Mouse (Mus musculus) urinary bladder, adult 18-20 months (tissue): ENCODE data around the gene Shld1.
A peak's percentile ranks its signal among the peaks of the same experiment; 100 is the strongest.

Source experiments
- DNase-seq, 2 experiments: peaks; one replicate each; pipeline ENCODE4 v3.0.0; 2022; ENCODE audit warnings: low spot score in 2 of 2, mixed read lengths in 2 of 2

The Shld1 gene

GRCm38 (mm10) chr2:132691731-132692130 lies 5.0 kb downstream of the Shld1 start:
- no peak for DNase-seq

GRCm38 (mm10) chr2:132692320-132692719 lies 5.6 kb downstream of the Shld1 start:
- no peak for DNase-seq

GRCm38 (mm10) chr2:132693980-132694379 lies 7.2 kb downstream of the Shld1 start:
- no peak for DNase-seq

DNA sequence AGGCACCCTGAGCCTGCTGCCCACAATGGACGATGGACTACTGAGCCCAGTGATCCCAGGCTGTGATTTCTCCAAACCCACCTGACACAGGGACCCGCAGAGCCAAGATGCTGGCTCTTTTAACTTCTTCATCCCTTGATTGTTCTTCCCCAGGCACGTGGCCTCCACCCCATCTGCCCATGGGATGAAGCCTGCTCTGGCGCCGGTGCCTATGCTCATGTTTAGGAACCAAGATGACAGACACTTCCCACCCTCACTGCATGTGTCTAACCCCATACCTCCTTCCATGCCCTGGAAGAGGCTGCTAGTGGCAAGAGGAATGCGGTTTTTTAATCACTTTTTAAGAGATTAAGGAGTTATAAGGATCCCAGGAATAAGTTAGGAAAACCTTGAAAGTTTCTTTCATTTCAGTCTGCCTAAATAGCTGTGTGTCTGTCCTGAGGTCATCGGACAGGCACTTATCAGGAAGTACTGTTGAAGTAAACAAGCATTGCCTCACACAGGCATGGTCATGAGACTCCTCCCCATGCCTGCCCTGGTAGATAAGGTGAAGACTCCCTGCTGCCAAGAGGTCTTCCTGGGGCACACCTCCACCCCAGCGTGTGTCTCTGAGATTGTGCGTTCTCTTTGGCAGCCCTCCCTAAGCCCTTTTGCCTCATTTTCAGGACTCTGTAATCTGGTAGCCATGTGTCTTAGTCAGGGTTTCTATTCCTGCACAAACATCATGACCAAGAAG lies 8.8 kb downstream of the Shld1 start:
- no peak for DNase-seq

- no peak for DNase-seq
These were observed 9.8 kb downstream of the Shld1 start for GRCm38 (mm10) chr2:132696519-132696918.

DNA sequence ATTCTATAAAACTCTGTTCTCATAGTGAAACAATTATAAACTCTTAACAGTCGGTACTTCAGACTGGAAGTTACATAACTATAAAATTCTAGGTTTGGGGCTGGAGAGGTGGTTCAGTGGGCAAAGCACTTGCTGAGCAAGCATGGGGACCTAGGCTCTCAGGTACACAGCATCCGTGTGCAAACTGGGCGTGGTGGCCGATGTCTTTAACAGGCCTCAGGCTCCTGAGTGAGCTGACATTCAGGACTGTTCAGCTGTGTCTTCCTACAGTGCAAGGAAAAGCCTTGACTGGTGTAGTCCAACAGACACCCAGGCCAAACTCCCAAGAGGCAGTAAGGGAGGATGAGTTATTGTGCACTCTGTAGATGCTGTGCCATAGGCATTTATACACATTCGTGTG lies 10.5 kb downstream of the Shld1 start:
- DNase-seq, result no peak

DNA sequence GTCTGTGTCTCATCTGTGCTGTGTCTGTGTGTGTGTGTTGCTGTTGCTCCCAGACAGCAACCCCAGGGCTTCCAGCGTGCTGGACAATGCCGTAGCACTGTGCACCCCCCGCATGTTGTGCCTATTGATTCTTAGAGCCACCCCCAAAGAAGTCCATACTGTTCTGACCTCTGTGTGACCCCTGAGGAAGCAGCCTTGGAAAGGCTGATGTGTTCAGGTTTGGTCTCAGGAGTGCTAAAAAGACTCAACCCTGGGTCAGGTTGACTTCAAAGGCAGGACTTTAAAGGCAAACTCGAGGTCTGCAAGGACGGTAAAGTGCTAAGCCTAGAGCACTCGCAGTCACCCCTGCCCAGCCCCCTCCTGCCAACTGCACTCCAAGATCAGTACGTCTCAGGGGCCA lies 11.0 kb downstream of the Shld1 start:
- no peak for DNase-seq

DNA sequence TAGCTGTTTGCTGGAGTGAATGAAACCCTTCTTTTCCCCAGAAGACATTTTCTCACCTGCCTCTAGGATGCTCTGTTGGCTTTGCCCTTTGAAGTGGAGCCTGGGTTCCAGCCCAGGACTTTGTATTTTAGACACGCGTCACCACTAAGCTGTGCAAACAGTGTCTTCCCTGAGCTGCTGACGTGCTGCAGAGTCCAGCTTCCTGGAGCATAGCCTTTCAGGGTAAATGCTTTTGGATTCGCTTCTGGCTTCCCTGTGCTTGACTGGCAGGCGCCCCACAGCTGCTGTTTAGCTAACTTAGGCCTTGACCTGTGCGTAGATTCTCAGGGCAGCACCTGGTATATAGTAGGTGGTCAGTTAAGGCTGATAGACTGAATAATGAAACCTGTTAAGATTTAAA lies 11.7 kb downstream of the Shld1 start:
- DNase-seq, result no peak

- DNase-seq, result no peak
These were observed 14.2 kb downstream of the Shld1 start for GRCm38 (mm10) chr2:132700921-132701320.

GRCm38 (mm10) chr2:132701451-132701886 lies 14.7 kb downstream of the Shld1 start:
- DNase-seq, result peak in 1 of 2 experiments; percentile 60

- no peak for DNase-seq
These were observed 18.7 kb downstream of the Shld1 start for GRCm38 (mm10) chr2:132705251-132705992.

- no peak for DNase-seq
These were observed 19.6 kb downstream of the Shld1 start for GRCm38 (mm10) chr2:132706309-132706708.

GRCm38 (mm10) chr2:132710488-132710887 lies 23.8 kb downstream of the Shld1 start:
- no peak for DNase-seq

DNA sequence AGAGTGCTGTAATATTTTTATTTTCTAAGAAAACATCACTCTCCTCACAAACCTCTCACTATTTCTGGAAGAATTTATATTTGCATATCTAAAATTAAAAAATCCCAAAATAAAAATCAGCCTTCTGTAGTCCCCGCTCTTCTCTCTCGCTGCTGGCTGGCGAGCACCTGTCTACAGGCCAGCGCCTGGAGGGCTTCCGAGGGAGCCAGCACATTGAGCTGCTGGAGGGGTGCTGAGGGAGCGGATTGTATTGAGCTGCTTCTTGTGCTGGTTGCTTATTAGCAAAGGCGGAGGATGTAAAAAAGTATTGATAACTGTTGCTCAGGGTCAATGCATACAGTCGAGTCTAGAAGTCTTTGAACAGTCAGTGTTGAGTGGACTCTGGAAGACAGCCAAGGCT lies 25.3 kb downstream of the Shld1 start:
- no peak for DNase-seq

GRCm38 (mm10) chr2:132714522-132714921 lies 27.8 kb downstream of the Shld1 start:
- DNase-seq, result no peak

DNA sequence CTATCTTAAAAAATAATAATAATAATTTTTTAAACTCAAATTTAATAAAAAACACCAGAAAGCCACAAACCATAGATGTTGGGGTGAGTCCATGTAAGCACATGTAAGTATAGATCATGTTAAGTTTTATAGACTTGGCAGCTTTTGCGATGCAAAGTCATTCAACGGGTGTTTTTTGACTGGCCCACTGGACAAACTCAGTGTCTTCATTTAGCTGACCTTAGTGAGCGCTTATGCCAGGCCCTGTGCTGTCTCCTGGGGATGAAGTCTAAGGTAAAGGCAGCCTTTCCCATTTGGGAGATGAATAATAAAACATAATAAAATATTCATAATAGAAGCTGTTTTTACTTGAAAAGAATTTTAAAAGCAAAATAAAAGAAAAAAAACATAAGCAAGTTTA lies 28.2 kb downstream of the Shld1 start:
- DNase-seq, result no peak

- no peak for DNase-seq
These were observed 28.8 kb downstream of the Shld1 start for GRCm38 (mm10) chr2:132715421-132716070.

DNA sequence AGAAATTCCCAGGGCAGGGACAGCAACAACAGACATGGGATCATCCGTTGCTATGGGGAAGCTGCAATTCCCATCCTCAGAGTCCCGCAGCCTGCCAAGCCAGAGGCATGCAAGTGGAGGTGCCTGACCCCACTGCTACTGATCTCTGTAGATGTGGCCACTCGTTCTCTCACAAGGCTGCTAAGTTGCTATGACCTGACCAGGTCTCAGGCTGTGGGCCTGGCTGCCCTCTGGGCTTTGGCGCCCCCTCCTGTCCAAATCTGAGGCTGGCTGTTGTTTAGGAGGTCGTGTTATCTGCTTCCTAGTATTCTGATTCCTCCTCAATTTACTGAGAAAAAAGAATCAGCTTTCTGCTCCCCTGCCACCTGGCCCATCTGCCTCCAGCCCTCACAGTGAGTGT lies 29.4 kb downstream of the Shld1 start:
- peak in 1 of 2 experiments; percentile 12 for DNase-seq

- no peak for DNase-seq
These were observed 30.3 kb downstream of the Shld1 start for GRCm38 (mm10) chr2:132716901-132717536.

DNA sequence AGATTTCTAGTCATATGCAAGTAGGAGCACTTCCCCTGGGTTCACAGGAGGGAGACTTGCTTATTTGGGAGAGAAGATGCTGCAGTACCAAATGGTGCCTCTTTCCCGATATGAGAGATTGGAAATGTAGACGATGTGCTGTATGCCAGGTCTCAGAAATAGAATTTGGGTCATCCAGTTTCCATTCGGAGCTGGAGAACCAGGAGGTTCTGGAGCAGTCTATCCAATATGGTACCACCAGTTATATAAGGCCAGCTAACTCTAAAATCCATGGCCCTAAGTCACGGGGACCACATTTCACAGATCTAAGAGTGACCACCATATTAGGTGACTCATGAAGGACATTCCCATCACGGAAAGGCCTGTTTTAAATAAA lies 30.8 kb downstream of the Shld1 start:
- no peak for DNase-seq

GRCm38 (mm10) chr2:132720921-132721566 lies 34.3 kb downstream of the Shld1 start:
- no peak for DNase-seq

GRCm38 (mm10) chr2:132721844-132722243 lies 35.1 kb downstream of the Shld1 start:
- no peak for DNase-seq
